Mouse (Mus musculus) heart, embryonic 12.5 days (tissue): ENCODE results near the gene Chic2. TPM values are rescaled to one million over a fixed set of nuclear protein-coding genes. Genes with fewer than 3 reads are reported as not detected.

Source experiments
- ATAC-seq: fragments of 200-750 bp; cut with Nextera tagmentation; 2 replicates; pipeline ENCODE4 v1.8.0; 2017; ENCODE audit warnings: moderate TSS enrichment, moderate library complexity; ENCODE audit not compliant: insufficient number of reproducible peaks, low FRiP score
- H3K27ac ChIP-seq: fragments of 300-500 bp; sonication (generic); 2 replicates; pipeline ENCODE4 v1.5.1; 2016; ENCODE audit warnings: mild to moderate bottlenecking, moderate library complexity; ENCODE audit not compliant: poor library complexity, severe bottlenecking
- H3K27me3 ChIP-seq: fragments of 300-500 bp; sonication (generic); replicated peaks from 2 replicates; pipeline ENCODE4 v1.6.1; 2016; ENCODE audit warnings: mild to moderate bottlenecking, moderate library complexity
- H3K36me3 ChIP-seq: fragments of 300-500 bp; sonication (generic); 2 replicates; pipeline ENCODE4 v1.6.1; 2016; ENCODE audit warnings: mild to moderate bottlenecking, moderate library complexity
- H3K4me1 ChIP-seq: fragments of 300-500 bp; sonication (generic); replicated peaks from 2 replicates; pipeline ENCODE4 v1.6.1; 2016; ENCODE audit warnings: mild to moderate bottlenecking
- H3K4me2 ChIP-seq: fragments of 300-500 bp; sonication (generic); 2 replicates; pipeline ENCODE4 v1.6.1; 2016; ENCODE audit warnings: mild to moderate bottlenecking, moderate library complexity
- H3K4me3 ChIP-seq: fragments of 300-500 bp; sonication (generic); 2 replicates; pipeline ENCODE4 v1.5.1; 2016; ENCODE audit warnings: mild to moderate bottlenecking
- H3K9ac ChIP-seq: fragments of 300-500 bp; sonication (generic); 2 replicates; pipeline ENCODE4 v1.6.1; 2016; ENCODE audit warnings: mild to moderate bottlenecking, moderate library complexity
- H3K9me3 ChIP-seq: fragments of 300-500 bp; sonication (generic); replicated peaks from 2 replicates; pipeline ENCODE4 v1.6.1; 2016; ENCODE audit warnings: mild to moderate bottlenecking, moderate library complexity
- WGBS: fragments of 180-500 bp; shearing (Covaris S2); methylation state at CpG from one replicate; pipeline ENCODE4 v1.1.7; 2016; 5-methylcytosine and 5-hydroxymethylcytosine counted together
- polyA plus RNA-seq: library from polyadenylated mRNA; unstranded; fragments of >200 nt; fragmentation: Nextera tagmentation; extraction: Ambion mirVana; gene quantifications from 2 replicates; pipeline ENCODE4 v1.2.1, GENCODE M21; 2016

Chic2 gene
- polyA plus RNA-seq, result 39.9 and 40.5 TPM in 2 replicates

DNA sequence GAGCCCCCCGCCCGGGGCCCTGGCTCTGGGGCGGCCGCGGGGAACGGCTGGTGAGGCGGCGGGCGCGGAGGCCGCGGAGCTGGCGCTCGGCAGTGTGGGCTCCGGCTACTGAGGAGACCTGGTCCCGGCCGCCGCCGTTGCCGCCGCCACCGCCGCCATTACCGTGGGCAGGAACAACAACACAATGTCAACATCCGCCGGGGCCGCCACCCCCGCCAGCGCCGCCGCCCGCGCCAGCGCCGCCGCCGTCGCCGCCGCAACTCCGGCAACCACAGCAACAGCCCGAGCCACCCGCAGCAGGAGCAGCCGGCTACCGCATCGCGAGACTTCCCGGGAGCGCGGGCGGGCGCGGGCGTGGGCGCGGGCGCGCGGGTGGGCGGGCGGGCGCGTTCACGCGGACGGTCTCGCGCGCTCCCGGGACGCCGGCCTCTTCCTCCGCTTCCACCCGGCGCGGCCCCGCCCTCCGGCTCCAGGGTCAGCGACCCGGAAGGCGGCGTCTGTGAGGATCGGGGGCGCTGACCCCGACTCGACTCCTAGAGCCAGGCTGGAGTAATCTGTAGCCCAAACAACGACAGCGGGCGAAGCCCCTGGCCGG lies at the start of gene Chic2:
Gene Chic2 (minus strand): TSS at position 465 of the 595 bp plus-strand sequence.
- H3K4me2 ChIP-seq, result peak within 1 kb of the TSS; percentile 92
- peaks cover 15% of the 10 kb centered on the region for H3K4me1 ChIP-seq
- WGBS, result under 1% methylated on average over 73 of the region's 90 CpGs
- H3K9me3 ChIP-seq, result peaks cover 2% of the 10 kb centered on the region; the same call in 1 of the 2 replicates
- ATAC-seq, result peak; percentile 91
- H3K27me3 ChIP-seq, result 0 out of 2 replicates have a peak, but pooled peaks cover 4% of the 10 kb centered on the region
- 0 out of 2 replicates have a peak, but pooled peaks cover 6% of the 10 kb centered on the region for H3K36me3 ChIP-seq
- H3K27ac ChIP-seq, result peak within 1 kb of the TSS; percentile 86
- peak within 1 kb of the TSS; percentile 95 for H3K4me3 ChIP-seq
- peak within 1 kb of the TSS; percentile 99 for H3K9ac ChIP-seq

DNA sequence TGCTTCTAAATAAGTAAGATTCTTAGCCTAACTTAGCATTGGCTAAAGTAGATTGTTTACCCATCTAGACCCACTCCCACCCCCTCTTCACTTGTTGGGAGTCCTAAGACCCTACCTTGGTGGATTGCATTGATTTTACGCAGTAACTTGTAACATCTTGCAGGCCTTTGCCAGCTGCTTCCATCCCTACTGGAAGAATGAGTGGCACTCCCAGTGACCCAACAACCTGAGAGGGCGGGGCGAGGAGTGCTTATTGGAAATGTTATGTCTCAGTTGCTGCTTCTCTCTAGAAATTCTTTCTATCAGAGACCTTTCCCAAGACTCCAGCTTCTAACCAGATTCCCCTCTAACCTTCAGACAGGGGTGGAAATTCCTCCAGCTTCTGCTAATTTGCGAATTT lies 41.3 kb upstream of the Chic2 start:
- Histone ChIP-seq H3K27me3 (peaks cover 82% of the 10 kb centered on the region), H3K4me1 (peaks cover 15% of the 10 kb centered on the region), H3K4me2 (no peak overlapping the region), H3K9ac (no peak overlapping the region), H3K27ac (no peak overlapping the region), H3K4me3 (no peak overlapping the region), H3K36me3 (no peaks in the 10 kb centered on the region), H3K9me3 (no peaks in the 10 kb centered on the region)
- WGBS, result 19% methylated on average over 4 of the region's 4 CpGs
- ATAC-seq, result no peak

DNA sequence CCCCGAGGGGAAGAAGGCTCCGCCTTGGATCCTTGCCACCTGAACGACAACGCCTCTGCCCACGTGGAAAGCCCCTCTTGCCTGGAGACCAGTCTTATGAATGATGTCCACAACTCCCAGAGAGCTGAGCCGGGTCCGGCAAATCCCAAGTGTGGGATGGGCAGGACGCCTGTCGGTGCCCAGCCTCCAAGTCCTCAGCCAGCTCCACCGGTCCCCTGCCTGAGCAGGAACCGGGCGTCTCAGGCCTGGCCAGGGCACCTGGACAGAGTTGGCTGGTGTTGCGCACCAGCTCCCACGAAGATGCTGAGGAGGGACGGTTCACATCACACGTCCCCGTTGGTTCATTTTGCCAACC lies 40.9 kb upstream of the Chic2 start:
- Histone ChIP-seq H3K36me3 (no peaks in the 10 kb centered on the region), H3K9ac (no peak overlapping the region), H3K9me3 (no peaks in the 10 kb centered on the region), H3K27ac (no peak overlapping the region), H3K27me3 (peaks cover 86% of the 10 kb centered on the region), H3K4me1 (peaks cover 15% of the 10 kb centered on the region), H3K4me2 (no peak overlapping the region), H3K4me3 (no peak overlapping the region)
- no peak for ATAC-seq
- 1% methylated on average over 17 of the region's 17 CpGs for WGBS

DNA sequence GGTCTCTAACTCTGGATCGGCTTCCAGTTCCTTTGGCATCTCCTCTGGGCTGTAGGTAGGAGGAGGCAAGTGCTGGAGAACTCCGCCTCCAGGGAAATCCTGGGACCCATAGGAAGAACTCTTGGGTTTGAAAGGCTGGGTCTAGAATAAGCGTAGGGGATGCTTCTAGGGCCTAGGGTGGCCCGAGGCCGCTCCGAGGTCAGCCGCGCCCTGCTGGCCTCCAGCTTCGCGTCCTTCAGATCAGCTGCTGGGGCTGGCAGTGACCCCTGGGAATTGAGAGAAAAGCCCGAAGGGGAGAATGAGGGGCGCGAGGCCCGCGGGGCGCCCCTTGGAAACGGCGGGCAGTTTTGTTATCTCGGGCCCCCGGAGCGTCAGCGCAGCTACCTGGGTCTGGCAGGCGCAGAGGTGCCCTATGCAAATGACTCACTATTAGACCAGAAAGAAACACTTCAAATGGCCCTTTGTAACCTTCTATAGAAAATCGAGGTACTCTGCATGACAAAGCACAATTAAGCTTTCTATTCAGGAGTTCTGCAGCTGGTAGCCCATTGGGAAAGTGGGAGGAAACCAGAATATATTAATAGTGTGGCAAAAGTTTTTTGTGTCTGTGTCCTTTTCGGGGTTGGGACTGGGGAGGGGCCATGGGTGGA lies 40.4 kb upstream of the Chic2 start:
- Histone ChIP-seq H3K4me1 (peaks cover 15% of the 10 kb centered on the region), H3K4me3 (no peak overlapping the region), H3K9me3 (no peaks in the 10 kb centered on the region), H3K27ac (no peak overlapping the region), H3K27me3 (peaks cover 90% of the 10 kb centered on the region), H3K36me3 (no peaks in the 10 kb centered on the region), H3K9ac (no peak overlapping the region), H3K4me2 (peak overlapping the region; percentile 18; the same call in 1 of the 2 replicates)
- 2% methylated on average over 25 of the region's 25 CpGs for WGBS
- ATAC-seq, result no peak

GRCm38 (mm10) chr5:75084393-75084870 lies 39.9 kb upstream of the Chic2 start:
- no peaks in the 10 kb centered on the region for H3K36me3 ChIP-seq
- H3K4me3 ChIP-seq, result no peak overlapping the region
- peaks cover 90% of the 10 kb centered on the region for H3K27me3 ChIP-seq
- no peak for ATAC-seq
- H3K4me1 ChIP-seq, result peaks cover 15% of the 10 kb centered on the region
- no peaks in the 10 kb centered on the region for H3K9me3 ChIP-seq
- H3K27ac ChIP-seq, result no peak overlapping the region
- 1% methylated on average over 8 of the region's 8 CpGs for WGBS
- no peak overlapping the region for H3K9ac ChIP-seq
- peak overlapping the region; percentile 27; the same call in 1 of the 2 replicates for H3K4me2 ChIP-seq

DNA sequence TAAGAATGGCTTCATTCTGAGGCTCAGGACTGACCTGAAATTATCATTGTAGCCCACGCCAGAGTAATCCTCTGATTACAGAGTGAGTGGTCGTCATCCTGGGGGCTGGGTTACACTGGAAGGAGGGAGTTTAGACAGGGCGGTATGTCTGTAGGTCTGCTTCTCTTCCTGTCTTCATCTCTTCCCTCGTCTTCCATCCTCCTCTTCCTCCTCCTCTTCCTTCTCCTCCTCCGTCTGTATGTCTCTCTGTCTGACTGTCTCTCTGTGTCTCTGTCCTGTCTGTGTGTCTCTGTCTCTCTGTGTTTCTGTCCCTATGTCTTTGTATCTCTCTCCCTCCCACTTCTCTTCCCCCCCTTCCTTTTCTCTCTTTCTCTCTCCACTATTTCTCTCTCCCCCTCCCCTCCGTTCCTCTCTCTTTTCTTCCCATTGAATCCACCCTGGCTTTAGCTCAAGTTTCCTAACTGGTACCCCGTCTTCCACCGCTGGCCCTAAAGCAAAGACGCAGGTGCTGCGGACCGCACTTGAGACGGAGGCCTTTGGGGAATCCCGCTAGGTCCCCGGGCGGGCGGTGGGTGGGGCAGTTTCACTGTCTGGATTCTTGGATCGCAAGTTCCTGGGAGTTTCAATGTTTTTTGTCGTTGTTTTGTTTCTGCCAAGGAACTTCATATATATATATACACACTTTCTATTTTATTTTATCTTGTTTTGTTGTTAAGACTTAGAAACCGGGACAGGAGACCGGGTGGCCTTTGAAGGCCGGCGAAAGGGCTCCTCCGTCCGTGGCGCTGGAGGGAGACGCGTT lies 39.2 kb upstream of the Chic2 start:
- no peak overlapping the region for H3K9ac ChIP-seq
- H3K4me2 ChIP-seq, result peak overlapping the region; percentile 27
- WGBS, result 2% methylated on average over 27 of the region's 27 CpGs
- H3K9me3 ChIP-seq, result no peaks in the 10 kb centered on the region
- peaks cover 91% of the 10 kb centered on the region for H3K27me3 ChIP-seq
- no peak overlapping the region for H3K27ac ChIP-seq
- no peak for ATAC-seq
- peak overlapping the region; percentile 1; the same call in 1 of the 2 replicates for H3K4me3 ChIP-seq
- H3K36me3 ChIP-seq, result no peaks in the 10 kb centered on the region
- peaks cover 15% of the 10 kb centered on the region for H3K4me1 ChIP-seq

DNA sequence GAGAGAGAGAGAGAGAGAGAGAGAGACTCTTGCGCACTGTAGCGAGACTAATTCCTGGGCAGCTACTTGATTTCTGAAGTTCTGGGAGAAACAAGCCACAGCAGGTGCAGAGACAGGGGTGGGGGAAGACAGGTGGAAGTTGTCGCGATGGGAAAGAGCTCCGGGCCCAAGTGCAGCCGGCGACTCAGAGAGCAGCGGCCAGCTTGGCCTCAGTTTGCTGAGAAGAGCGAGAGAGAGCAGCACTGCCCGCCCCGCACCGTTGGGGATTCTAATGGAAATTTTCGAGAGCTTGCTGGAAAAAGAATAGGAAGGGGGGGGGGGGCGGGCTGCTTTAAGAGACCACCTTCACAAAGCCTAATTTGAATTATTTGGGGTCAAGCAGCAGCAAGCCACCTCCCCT lies 38.5 kb upstream of the Chic2 start:
- Histone ChIP-seq H3K9ac (no peak overlapping the region), H3K9me3 (no peaks in the 10 kb centered on the region), H3K27ac (no peak overlapping the region), H3K27me3 (peaks cover 91% of the 10 kb centered on the region), H3K4me1 (peaks cover 15% of the 10 kb centered on the region), H3K4me2 (peak overlapping the region; percentile 23; the same call in 1 of the 2 replicates), H3K4me3 (no peak overlapping the region), H3K36me3 (no peaks in the 10 kb centered on the region)
- 1% methylated on average over 14 of the region's 14 CpGs for WGBS
- ATAC-seq, result no peak

- 13% methylated on average over 6 of the region's 6 CpGs for WGBS
- ATAC-seq, result no peak
- Histone ChIP-seq H3K9me3 (no peaks in the 10 kb centered on the region), H3K27ac (no peak overlapping the region), H3K4me2 (no peak overlapping the region), H3K4me3 (no peak overlapping the region), H3K36me3 (no peaks in the 10 kb centered on the region), H3K4me1 (peaks cover 15% of the 10 kb centered on the region), H3K9ac (no peak overlapping the region), H3K27me3 (peaks cover 92% of the 10 kb centered on the region)
Observed at GRCm38 (mm10) chr5:75082439-75082838, 37.9 kb upstream of the Chic2 start.

DNA sequence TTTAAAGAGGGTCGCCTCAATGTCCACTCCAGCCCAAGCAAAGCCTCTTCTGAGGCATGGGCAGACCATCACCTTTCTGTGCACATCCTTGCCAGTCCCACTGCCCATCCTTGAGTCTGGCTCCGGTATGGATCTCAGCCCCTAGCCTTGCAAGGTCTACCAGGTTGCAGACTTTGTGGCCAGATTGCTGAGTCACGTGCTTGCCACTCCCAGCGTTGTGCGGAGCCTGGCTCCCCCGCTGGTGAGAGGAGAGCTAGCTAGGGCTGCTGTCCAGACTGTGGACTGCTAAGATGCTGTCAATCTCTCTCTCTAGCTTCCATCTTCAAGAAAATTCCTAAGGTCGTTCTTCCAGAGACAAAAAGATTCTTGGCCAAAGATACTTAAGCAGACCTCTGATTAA lies 35.0 kb upstream of the Chic2 start:
- WGBS, result 2% methylated on average over 7 of the region's 7 CpGs
- H3K36me3 ChIP-seq, result no peaks in the 10 kb centered on the region
- H3K27me3 ChIP-seq, result peaks cover 94% of the 10 kb centered on the region
- no peaks in the 10 kb centered on the region for H3K9me3 ChIP-seq
- peaks cover 24% of the 10 kb centered on the region for H3K4me1 ChIP-seq
- no peak overlapping the region for H3K4me3 ChIP-seq
- no peak overlapping the region for H3K4me2 ChIP-seq
- H3K9ac ChIP-seq, result no peak overlapping the region
- ATAC-seq, result no peak
- H3K27ac ChIP-seq, result no peak overlapping the region

DNA sequence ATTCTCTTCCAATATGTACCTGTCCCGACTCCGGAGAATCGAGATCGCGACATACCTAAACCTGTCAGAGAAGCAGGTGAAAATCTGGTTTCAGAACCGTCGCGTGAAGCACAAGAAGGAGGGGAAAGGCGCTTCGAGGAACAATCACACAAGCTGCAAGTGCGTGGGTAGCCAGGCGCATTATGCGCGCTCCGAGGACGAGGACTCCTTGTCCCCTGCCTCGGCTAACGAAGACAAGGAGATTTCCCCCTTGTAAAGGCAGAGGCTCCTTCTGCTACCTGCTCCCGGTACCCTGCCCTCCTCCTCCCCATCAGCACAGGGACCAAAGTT lies 32.4 kb upstream of the Chic2 start:
- H3K4me3 ChIP-seq, result no peak overlapping the region
- H3K4me2 ChIP-seq, result no peak overlapping the region

More for the DNA sequence above, 32.4 kb upstream of the Chic2 start:
- H3K27ac ChIP-seq, result no peak overlapping the region
- H3K9me3 ChIP-seq, result no peaks in the 10 kb centered on the region
- ATAC-seq, result no peak
- H3K4me1 ChIP-seq, result peaks cover 14% of the 10 kb centered on the region
- 2% methylated on average over 19 of the region's 19 CpGs for WGBS
- H3K9ac ChIP-seq, result no peak overlapping the region
- H3K27me3 ChIP-seq, result peaks cover 96% of the 10 kb centered on the region
- no peaks in the 10 kb centered on the region for H3K36me3 ChIP-seq
